Mouse (Mus musculus) lung, embryonic 16.5 days (tissue): Measurements from ENCODE around the gene Slc32a1. TPM values are rescaled to one million over a fixed set of nuclear protein-coding genes. Genes with fewer than 3 reads are reported as not detected.

Experiments used
- ATAC-seq: fragments of 200-750 bp; cut with Nextera tagmentation; 2 replicates; pipeline ENCODE4 v1.8.0; 2017; ENCODE audit warnings: low read depth, mild to moderate bottlenecking, moderate library complexity
- H3K27ac ChIP-seq: fragments of 300-500 bp; sonication (generic); 2 replicates; pipeline ENCODE4 v1.5.1; 2014; ENCODE audit warnings: mild to moderate bottlenecking, control low read depth, low read length
- H3K27me3 ChIP-seq: fragments of 300-500 bp; sonication (generic); 2 replicates; pipeline ENCODE4 v1.6.1; 2014; ENCODE audit warnings: low read depth, low read length, mixed read lengths; ENCODE audit not compliant: control insufficient read depth, insufficient read depth
- H3K36me3 ChIP-seq: fragments of 300-500 bp; sonication (generic); 2 replicates; pipeline ENCODE4 v1.6.1; 2014; ENCODE audit warnings: low read length; ENCODE audit not compliant: control insufficient read depth, insufficient read depth
- H3K4me1 ChIP-seq: fragments of 300-500 bp; sonication (generic); replicated peaks from 2 replicates; pipeline ENCODE4 v1.6.1; 2014; ENCODE audit warnings: low read length, mixed read lengths; ENCODE audit not compliant: control insufficient read depth, insufficient read depth
- H3K4me2 ChIP-seq: fragments of 300-500 bp; sonication (generic); 2 replicates; pipeline ENCODE4 v1.6.1; 2014; ENCODE audit warnings: low read depth, low read length, control low read depth
- H3K4me3 ChIP-seq: fragments of 300-500 bp; sonication (generic); 2 replicates; pipeline ENCODE4 v1.5.1; 2014; ENCODE audit warnings: mild to moderate bottlenecking, low read length, control low read depth
- H3K9ac ChIP-seq: fragments of 300-500 bp; sonication (generic); 2 replicates; pipeline ENCODE4 v1.6.1; 2014; ENCODE audit warnings: low read length, control low read depth
- H3K9me3 ChIP-seq: fragments of 300-500 bp; sonication (generic); 2 replicates; pipeline ENCODE4 v1.6.1; 2016; ENCODE audit warnings: low read length; ENCODE audit not compliant: control insufficient read depth
- WGBS: fragments of 180-500 bp; shearing (Covaris S2); extraction: QIAGEN DNeasy Blood & Tissue Kit; methylation state at CpG from one replicate; pipeline ENCODE4 v1.1.7; 2014; 5-methylcytosine and 5-hydroxymethylcytosine counted together
- polyA plus RNA-seq: library from polyadenylated mRNA; unstranded; fragments of >200 nt; fragmentation: Nextera tagmentation; extraction: Ambion mirVana; gene quantifications from 2 replicates; pipeline ENCODE4 v1.2.1, GENCODE M21; 2015

Gene Slc32a1
- not detected in 2 replicates for polyA plus RNA-seq

- no peak for ATAC-seq
- Histone ChIP-seq H3K9me3 (no peaks in the 10 kb centered on the region), H3K4me3 (peak within 1 kb of the TSS; percentile 12; the same call in 1 of the 2 replicates), H3K27ac (no peak within 1 kb of the TSS), H3K4me2 (no peak within 1 kb of the TSS), H3K36me3 (no peaks in the 10 kb centered on the region), H3K9ac (no peak within 1 kb of the TSS), H3K27me3 (peaks cover 98% of the 10 kb centered on the region), H3K4me1 (peaks cover 7% of the 10 kb centered on the region; the same call in 1 of the 2 replicates)
- WGBS, result 1% methylated on average over 72 of the region's 77 CpGs
Measured at GRCm38 (mm10) chr2:158610488-158611325, at the start of gene Slc32a1. Slc32a1 (plus strand) TSS chr2:158610767.

- Histone ChIP-seq H3K4me2 (no peak overlapping the region), H3K9me3 (no peaks in the 10 kb centered on the region), H3K36me3 (no peaks in the 10 kb centered on the region), H3K4me3 (no peak overlapping the region), H3K27ac (no peak overlapping the region), H3K4me1 (peaks cover 3% of the 10 kb centered on the region; the same call in 1 of the 2 replicates), H3K9ac (no peak overlapping the region), H3K27me3 (peaks cover 3% of the 10 kb centered on the region)
- 17% methylated on average over 9 of the region's 9 CpGs for WGBS
- no peak for ATAC-seq
Measured at GRCm38 (mm10) chr2:158560801-158561200, 49.8 kb upstream of the Slc32a1 start.

GRCm38 (mm10) chr2:158561371-158562144 is 49.0 kb upstream of the Slc32a1 start:
- Histone ChIP-seq H3K27me3 (no peaks in the 10 kb centered on the region), H3K36me3 (no peaks in the 10 kb centered on the region), H3K9me3 (no peaks in the 10 kb centered on the region), H3K4me1 (no peaks in the 10 kb centered on the region), H3K9ac (no peak overlapping the region), H3K4me2 (no peak overlapping the region), H3K4me3 (no peak overlapping the region), H3K27ac (no peak overlapping the region)
- 28% methylated on average over 3 of the region's 3 CpGs for WGBS
- no peak for ATAC-seq

GRCm38 (mm10) chr2:158570421-158571081 is 40.0 kb upstream of the Slc32a1 start:
- no peak overlapping the region for H3K27ac ChIP-seq
- H3K4me3 ChIP-seq, result no peak overlapping the region
- no peaks in the 10 kb centered on the region for H3K27me3 ChIP-seq
- no peaks in the 10 kb centered on the region for H3K36me3 ChIP-seq
- H3K9ac ChIP-seq, result no peak overlapping the region
- H3K4me2 ChIP-seq, result no peak overlapping the region
- no peaks in the 10 kb centered on the region for H3K9me3 ChIP-seq
- no peaks in the 10 kb centered on the region for H3K4me1 ChIP-seq
- WGBS, result 26% methylated on average over 13 of the region's 13 CpGs
- ATAC-seq, result peak; percentile 43; the same call in 1 of the 2 replicates

- ATAC-seq, result no peak
- 68% methylated on average over 4 of the region's 4 CpGs for WGBS
- no peaks in the 10 kb centered on the region for H3K36me3 ChIP-seq
Measured at GRCm38 (mm10) chr2:158579979-158580378, 30.6 kb upstream of the Slc32a1 start.

GRCm38 (mm10) chr2:158584621-158585358 is 25.8 kb upstream of the Slc32a1 start:
- Histone ChIP-seq H3K4me2 (no peak overlapping the region), H3K9me3 (no peaks in the 10 kb centered on the region), H3K4me3 (no peak overlapping the region), H3K27ac (no peak overlapping the region), H3K36me3 (no peaks in the 10 kb centered on the region), H3K4me1 (no peaks in the 10 kb centered on the region), H3K27me3 (no peaks in the 10 kb centered on the region), H3K9ac (no peak overlapping the region)
- 9% methylated on average over 12 of the region's 12 CpGs for WGBS
- no peak for ATAC-seq

More at GRCm38 (mm10) chr2:158579979-158580378, 30.6 kb upstream of the Slc32a1 start:
- Histone ChIP-seq H3K4me1 (no peaks in the 10 kb centered on the region), H3K4me3 (no peak overlapping the region), H3K9ac (no peak overlapping the region), H3K9me3 (no peaks in the 10 kb centered on the region), H3K27ac (no peak overlapping the region), H3K27me3 (no peaks in the 10 kb centered on the region), H3K4me2 (no peak overlapping the region)

- ATAC-seq, result no peak
- WGBS, result 39% methylated on average over 8 of the region's 8 CpGs
- no peaks in the 10 kb centered on the region for H3K36me3 ChIP-seq
- no peak overlapping the region for H3K4me3 ChIP-seq
- no peak overlapping the region for H3K9ac ChIP-seq
- H3K4me2 ChIP-seq, result no peak overlapping the region
- H3K27me3 ChIP-seq, result no peaks in the 10 kb centered on the region
- H3K4me1 ChIP-seq, result no peaks in the 10 kb centered on the region
- no peak overlapping the region for H3K27ac ChIP-seq
- H3K9me3 ChIP-seq, result no peaks in the 10 kb centered on the region
Measured at GRCm38 (mm10) chr2:158588524-158589271, 21.9 kb upstream of the Slc32a1 start.

- Histone ChIP-seq H3K27me3 (no peaks in the 10 kb centered on the region), H3K4me1 (no peaks in the 10 kb centered on the region), H3K4me3 (no peak overlapping the region), H3K9ac (no peak overlapping the region), H3K27ac (no peak overlapping the region), H3K36me3 (no peaks in the 10 kb centered on the region), H3K9me3 (no peaks in the 10 kb centered on the region), H3K4me2 (no peak overlapping the region)
- no peak for ATAC-seq
- 44% methylated on average over 3 of the region's 3 CpGs for WGBS
Measured at GRCm38 (mm10) chr2:158590495-158590894, 20.1 kb upstream of the Slc32a1 start.
